Mouse (Mus musculus): Measurements from ENCODE around the gene Slc39a2. TPM values are rescaled to one million over a fixed set of nuclear protein-coding genes. Genes with fewer than 3 reads are reported as not detected.
A peak's percentile ranks its signal among the peaks of the same experiment; 100 is the strongest.
"Not testable (repeated sequence)": the region's sequence is repeated elsewhere in the genome, so short reads cannot be mapped to it uniquely, and the experiment has no call there.

The Slc39a2 gene
- total RNA-seq (2014; rRNA removed) (2.5 and 3.1 TPM in 2 replicates), polyA plus RNA-seq (2015; fragmentation: Nextera tagmentation; extraction: Ambion mirVana) (0.29 and 0.39 TPM in 2 replicates)

GRCm38 (mm10) chr14:51892191-51892939, at the start of gene Slc39a2:
Gene Slc39a2 (plus strand): TSS chr14:51892889.
- DNase-seq (no peak), ATAC-seq (no peak)
- Histone ChIP-seq H3K4me1 (ENCODE audit: insufficient read depth) (no peaks in the 10 kb centered on the region), H3K4me2 (ENCODE audit: low read depth) (no peak within 1 kb of the TSS), H3K27ac (ENCODE audit: low read depth, low read length) (no peak within 1 kb of the TSS), H3K9me3 (ENCODE audit: low read length) (no peaks in the 10 kb centered on the region), H3K4me3 (ENCODE audit: low read depth, low read length) (no peak within 1 kb of the TSS), H3K36me3 (ENCODE audit: insufficient read depth) (peaks cover 58% of the 10 kb centered on the region), H3K27me3 (ENCODE audit: insufficient read depth, low read length) (no peaks in the 10 kb centered on the region), H3K9ac (no peak within 1 kb of the TSS)
- no peak for TF ChIP-seq CTCF (IDR thresholded peaks at IDR 0.05; ENCODE audit: low read depth)
- 93% methylated on average over 9 of the region's 9 CpGs for WGBS

GRCm38 (mm10) chr14:51843882-51844281, 48.8 kb upstream of the Slc39a2 start:
- H3K27ac ChIP-seq (ENCODE audit: low read depth, low read length) = no peak overlapping the region
- DNase-seq (no peak), ATAC-seq (no peak)
- H3K27me3 ChIP-seq (ENCODE audit: insufficient read depth, low read length) = no peaks in the 10 kb centered on the region
- H3K4me1 ChIP-seq (ENCODE audit: insufficient read depth) = no peaks in the 10 kb centered on the region
- no peak overlapping the region for H3K9ac ChIP-seq
- H3K4me3 ChIP-seq (ENCODE audit: low read depth, low read length) = no peak overlapping the region
- H3K9me3 ChIP-seq (ENCODE audit: low read length) = no peaks in the 10 kb centered on the region
- no peaks in the 10 kb centered on the region for H3K36me3 ChIP-seq (ENCODE audit: insufficient read depth)
- TF ChIP-seq CTCF (IDR thresholded peaks at IDR 0.05; ENCODE audit: low read depth) = no peak
- H3K4me2 ChIP-seq (ENCODE audit: low read depth) = no peak overlapping the region

GRCm38 (mm10) chr14:51846566-51846965, 46.1 kb upstream of the Slc39a2 start:
- Histone ChIP-seq H3K27ac (ENCODE audit: low read depth, low read length) (no peak overlapping the region), H3K27me3 (ENCODE audit: insufficient read depth, low read length) (no peaks in the 10 kb centered on the region), H3K9me3 (ENCODE audit: low read length) (no peaks in the 10 kb centered on the region), H3K9ac (no peak overlapping the region), H3K4me1 (ENCODE audit: insufficient read depth) (no peaks in the 10 kb centered on the region), H3K36me3 (ENCODE audit: insufficient read depth) (no peaks in the 10 kb centered on the region), H3K4me2 (ENCODE audit: low read depth) (no peak overlapping the region), H3K4me3 (ENCODE audit: low read depth, low read length) (no peak overlapping the region)
- DNase-seq (no peak), ATAC-seq (no peak)
- WGBS = 65% methylated on average over 3 of the region's 3 CpGs
- TF ChIP-seq CTCF (IDR thresholded peaks at IDR 0.05; ENCODE audit: low read depth) = no peak

GRCm38 (mm10) chr14:51851006-51851405, 41.7 kb upstream of the Slc39a2 start:
- not testable (repeated sequence) for H3K27me3 ChIP-seq (ENCODE audit: insufficient read depth, low read length); H3K36me3 ChIP-seq (ENCODE audit: insufficient read depth); H3K4me3 ChIP-seq (ENCODE audit: low read depth, low read length); H3K9me3 ChIP-seq (ENCODE audit: low read length); H3K4me1 ChIP-seq (ENCODE audit: insufficient read depth); H3K9ac ChIP-seq; H3K4me2 ChIP-seq (ENCODE audit: low read depth); H3K27ac ChIP-seq (ENCODE audit: low read depth, low read length)
- WGBS = 36% methylated on average over 3 of the region's 3 CpGs
- 0 out of 2 replicates have a peak, but pooled peaks have one; percentile 32 for ATAC-seq
- TF ChIP-seq CTCF (IDR thresholded peaks at IDR 0.05; ENCODE audit: low read depth) = peak; percentile 40; the same call in 1 of the 2 replicates
- DNase-seq = peak; percentile 3

GRCm38 (mm10) chr14:51853399-51853798, 39.3 kb upstream of the Slc39a2 start, which contains the start of gene Ear6:
Gene Ear6 (plus strand): TSS chr14:51853699.
- H3K4me3 ChIP-seq (ENCODE audit: low read depth, low read length) = no peak within 1 kb of the TSS
- H3K27ac ChIP-seq (ENCODE audit: low read depth, low read length) = no peak within 1 kb of the TSS
- no peaks in the 10 kb centered on the region for H3K36me3 ChIP-seq (ENCODE audit: insufficient read depth)
- no peak within 1 kb of the TSS for H3K9ac ChIP-seq
- no peaks in the 10 kb centered on the region for H3K9me3 ChIP-seq (ENCODE audit: low read length)
- no peaks in the 10 kb centered on the region for H3K27me3 ChIP-seq (ENCODE audit: insufficient read depth, low read length)
- no peak within 1 kb of the TSS for H3K4me2 ChIP-seq (ENCODE audit: low read depth)
- no peaks in the 10 kb centered on the region for H3K4me1 ChIP-seq (ENCODE audit: insufficient read depth)
- ATAC-seq (no peak), DNase-seq (no peak)
- no peak for TF ChIP-seq CTCF (IDR thresholded peaks at IDR 0.05; ENCODE audit: low read depth)

GRCm38 (mm10) chr14:51855280-51855679, 37.4 kb upstream of the Slc39a2 start:
- not testable (repeated sequence) for H3K27me3 ChIP-seq (ENCODE audit: insufficient read depth, low read length); H3K27ac ChIP-seq (ENCODE audit: low read depth, low read length); H3K4me1 ChIP-seq (ENCODE audit: insufficient read depth); H3K9me3 ChIP-seq (ENCODE audit: low read length); H3K9ac ChIP-seq; ATAC-seq; H3K4me3 ChIP-seq (ENCODE audit: low read depth, low read length); DNase-seq; H3K4me2 ChIP-seq (ENCODE audit: low read depth); H3K36me3 ChIP-seq (ENCODE audit: insufficient read depth)
- 83% methylated on average over 7 of the region's 7 CpGs for WGBS

- H3K9me3 ChIP-seq (ENCODE audit: low read length); H3K27me3 ChIP-seq (ENCODE audit: insufficient read depth, low read length); H3K4me2 ChIP-seq (ENCODE audit: low read depth); H3K9ac ChIP-seq; H3K27ac ChIP-seq (ENCODE audit: low read depth, low read length); H3K4me1 ChIP-seq (ENCODE audit: insufficient read depth); H3K36me3 ChIP-seq (ENCODE audit: insufficient read depth); H3K4me3 ChIP-seq (ENCODE audit: low read depth, low read length): not testable (repeated sequence)
- TF ChIP-seq CTCF (IDR thresholded peaks at IDR 0.05; ENCODE audit: low read depth) = peak; percentile 53
- DNase-seq (peak; percentile 13), ATAC-seq (0 out of 2 replicates have a peak, but pooled peaks have one; percentile 56)
- WGBS = 17% methylated on average over 1 of the region's 1 CpGs
These were observed 29.1 kb upstream of the Slc39a2 start for GRCm38 (mm10) chr14:51863603-51864002.
